Mouse (Mus musculus): ENCODE results near the gene Atg9b. TPM values are rescaled to one million over a fixed set of nuclear protein-coding genes. Genes with fewer than 3 reads are reported as not detected.
A peak's percentile ranks its signal among the peaks of the same experiment; 100 is the strongest.

Atg9b gene
- polyA plus RNA-seq, 1 experiment: 0.89 TPM

DNA sequence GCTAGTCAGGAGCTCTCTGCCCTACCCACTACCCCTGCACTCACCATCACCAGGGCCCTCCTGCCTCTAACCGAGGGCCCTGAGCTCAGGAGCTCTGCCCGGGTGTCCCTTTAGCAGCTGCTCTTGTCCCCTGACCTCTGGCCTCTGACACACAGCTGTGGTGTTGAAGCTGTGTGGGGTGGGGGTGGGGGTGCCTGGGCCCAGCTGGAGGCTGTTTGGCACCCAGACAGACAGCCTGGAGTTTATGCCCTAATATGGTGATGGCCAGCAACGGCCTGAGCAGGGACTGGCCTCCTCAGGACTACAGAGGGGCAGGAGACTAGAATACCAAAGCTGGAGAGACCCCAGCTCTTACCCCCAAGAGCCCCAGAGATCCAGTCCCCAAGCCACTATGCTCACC lies 57.2 kb downstream of the Atg9b start:
- DNase-seq: peak; percentile 27
- H3K4me1 ChIP-seq (ENCODE audit: control insufficient read depth, insufficient read depth, low read length): no peaks in the 10 kb centered on the region
- H3K27me3 ChIP-seq (replicated peaks; ENCODE audit: control insufficient read depth, insufficient read depth, low read length): no peaks in the 10 kb centered on the region
- TF ChIP-seq POLR2A (IDR thresholded peaks at IDR 0.05; ENCODE audit: low read depth, low read length) (no peak), CTCF (conservative IDR thresholded peaks at IDR 0.05; ENCODE audit: insufficient read depth, insufficient read length, low read depth, low read length) (no peak)
- H3K27ac ChIP-seq (ENCODE audit: insufficient read depth, low read depth, low read length): no peak overlapping the region
- H3K36me3 ChIP-seq (ENCODE audit: control insufficient read depth, insufficient read depth, low read length): no peaks in the 10 kb centered on the region
- WGBS: 26% methylated on average over 3 of the region's 3 CpGs
- H3K4me3 ChIP-seq (ENCODE audit: insufficient read depth, low read depth, low read length): no peak overlapping the region

Other genes starting within 250 kb of the Atg9b start
- 4.0 and 4.4 TPM in 2 replicates for gene Nupl2, start 227.2 kb downstream of the Atg9b start, polyA plus RNA-seq (2012; rRNA removed)
- 3.1 and 5.5 TPM in 2 replicates for gene Kcnh2, start 40.5 kb downstream of the Atg9b start, polyA plus RNA-seq (2012; rRNA removed)
- gene Nos3, start 27.3 kb downstream of the Atg9b start, polyA plus RNA-seq (2012; rRNA removed): 11.4 and 12.4 TPM in 2 replicates
- 112 and 117 TPM in 2 replicates for gene Abcb8, start 1.5 kb upstream of the Atg9b start, polyA plus RNA-seq (2012; rRNA removed)
- gene Asic3, start 21.2 kb upstream of the Atg9b start, polyA plus RNA-seq (2012; rRNA removed): 0.20 and 0.33 TPM in 2 replicates
- 78.0 and 83.2 TPM in 2 replicates for gene Cdk5, start 31.4 kb upstream of the Atg9b start, polyA plus RNA-seq (2012; rRNA removed)
- gene Slc4a2, start 31.7 kb upstream of the Atg9b start, polyA plus RNA-seq (2012; rRNA removed): 56.8 and 66.9 TPM in 2 replicates
- gene Fastk, start 53.1 kb upstream of the Atg9b start, polyA plus RNA-seq (2012; rRNA removed): 291 and 403 TPM in 2 replicates
- gene Tmub1, start 55.7 kb upstream of the Atg9b start, polyA plus RNA-seq (2012; rRNA removed): 60.0 and 68.9 TPM in 2 replicates
- gene Agap3, start 60.0 kb upstream of the Atg9b start, polyA plus RNA-seq (2012; rRNA removed): 59.4 and 62.3 TPM in 2 replicates
- 0.05 and 0.11 TPM in 2 replicates for gene Gbx1, start 135.1 kb upstream of the Atg9b start, polyA plus RNA-seq (2012; rRNA removed)
- 0.38 and 1.6 TPM in 2 replicates for gene Asb10, start 148.8 kb upstream of the Atg9b start, polyA plus RNA-seq (2012; rRNA removed)
- gene 4931409K22Rik, start 164.7 kb upstream of the Atg9b start, polyA plus RNA-seq (2012; rRNA removed): 0.10 and 0.14 TPM in 2 replicates
- 40.2 and 47.6 TPM in 2 replicates for gene Abcf2, start 185.3 kb upstream of the Atg9b start, polyA plus RNA-seq (2012; rRNA removed)
- gene Chpf2, start 194.6 kb upstream of the Atg9b start, polyA plus RNA-seq (2012; rRNA removed): 20.2 and 27.5 TPM in 2 replicates
- gene Smarcd3, start 232.3 kb upstream of the Atg9b start, polyA plus RNA-seq (2012; rRNA removed): 12.4 and 15.9 TPM in 2 replicates